Mouse (Mus musculus) midbrain, embryonic 11.5 days (tissue): ENCODE measurements at regions not wholly inside any gene's neighbourhood (a gene's known extent, or its start where the extent isn't known, plus 50 kb on each side); places are given as distances from the start of the nearest gene placed in this dataset.

Experiments
- ATAC-seq: fragments of 200-750 bp; cut with Nextera tagmentation; 2 replicates; pipeline ENCODE4 v1.8.0; 2017; ENCODE audit warnings: moderate TSS enrichment, moderate library complexity; ENCODE audit not compliant: low FRiP score
- DNase-seq: peaks from one replicate; pipeline ENCODE4 v3.0.0; 2015; ENCODE audit warnings: low spot score; ENCODE audit errors: missing footprints
- H3K27ac ChIP-seq: fragments of 300-500 bp; sonication (generic); 2 replicates; pipeline ENCODE4 v1.5.1; 2014; ENCODE audit warnings: low read depth, low read length
- H3K27me3 ChIP-seq: fragments of 300-500 bp; sonication (generic); 2 replicates; pipeline ENCODE4 v1.6.1; 2014; ENCODE audit warnings: mild to moderate bottlenecking, low read length, moderate library complexity, mixed read lengths; ENCODE audit not compliant: control insufficient read depth, insufficient read depth
- H3K36me3 ChIP-seq: fragments of 300-500 bp; sonication (generic); 2 replicates; pipeline ENCODE4 v1.6.1; 2014; ENCODE audit warnings: mild to moderate bottlenecking, low read length, moderate library complexity, mixed read lengths; ENCODE audit not compliant: control insufficient read depth, insufficient read depth
- H3K4me1 ChIP-seq: fragments of 300-500 bp; sonication (generic); 2 replicates; pipeline ENCODE4 v1.6.1; 2014; ENCODE audit warnings: low read length; ENCODE audit not compliant: control insufficient read depth, insufficient read depth
- H3K4me2 ChIP-seq: fragments of 300-500 bp; sonication (generic); 2 replicates; pipeline ENCODE4 v1.6.1; 2014; ENCODE audit warnings: mild to moderate bottlenecking, moderate library complexity
- H3K4me3 ChIP-seq: fragments of 300-500 bp; sonication (generic); 2 replicates; pipeline ENCODE4 v1.5.1; 2014; ENCODE audit warnings: low read depth, low read length
- H3K9ac ChIP-seq: fragments of 300-500 bp; sonication (generic); 2 replicates; pipeline ENCODE4 v1.6.1; 2014; ENCODE audit warnings: low read length
- H3K9me3 ChIP-seq: fragments of 300-500 bp; sonication (generic); 2 replicates; pipeline ENCODE4 v1.6.1; 2016; ENCODE audit warnings: low read length; ENCODE audit not compliant: control insufficient read depth
- WGBS: fragments of 180-500 bp; shearing (Covaris S2); extraction: QIAGEN DNeasy Blood & Tissue Kit; methylation state at CpG from one replicate; pipeline ENCODE4 v1.1.7; 2014; 5-methylcytosine and 5-hydroxymethylcytosine counted together

GRCm38 (mm10) chr15:61108957-61109356 is 186.1 kb upstream of the A1bg start:
- DNase-seq (no peak), ATAC-seq (no peak)
- no peaks in the 10 kb centered on the region for H3K9me3 ChIP-seq
- H3K36me3 ChIP-seq, result no peaks in the 10 kb centered on the region
- H3K27me3 ChIP-seq, result no peaks in the 10 kb centered on the region
- 0 out of 2 replicates have a peak, but pooled peaks cover 3% of the 10 kb centered on the region for H3K4me1 ChIP-seq
- no peak overlapping the region for H3K4me2 ChIP-seq
- H3K4me3 ChIP-seq, result no peak overlapping the region
- no peak overlapping the region for H3K27ac ChIP-seq
- no peak overlapping the region for H3K9ac ChIP-seq
- 61% methylated on average over 2 of the region's 2 CpGs for WGBS

GRCm38 (mm10) chr15:61102421-61103412 is 179.9 kb upstream of the A1bg start:
- DNase-seq (peak; percentile 93), ATAC-seq (peak; percentile 59; the same call in 1 of the 2 replicates)
- Histone ChIP-seq H3K4me3 (no peak overlapping the region), H3K4me1 (no peaks in the 10 kb centered on the region), H3K36me3 (no peaks in the 10 kb centered on the region), H3K9ac (no peak overlapping the region), H3K9me3 (no peaks in the 10 kb centered on the region), H3K27me3 (no peaks in the 10 kb centered on the region), H3K27ac (no peak overlapping the region), H3K4me2 (peak overlapping the region; percentile 16; the same call in 1 of the 2 replicates)
- WGBS, result 27% methylated on average over 7 of the region's 7 CpGs

GRCm38 (mm10) chr15:61100807-61101206 is 178.0 kb upstream of the A1bg start:
- H3K27ac ChIP-seq, result no peak overlapping the region
- no peak overlapping the region for H3K9ac ChIP-seq
- no peaks in the 10 kb centered on the region for H3K27me3 ChIP-seq
- 77% methylated on average over 4 of the region's 4 CpGs for WGBS
- no peaks in the 10 kb centered on the region for H3K36me3 ChIP-seq
- no peaks in the 10 kb centered on the region for H3K9me3 ChIP-seq
- no peak overlapping the region for H3K4me3 ChIP-seq
- ATAC-seq, result no peak
- no peaks in the 10 kb centered on the region for H3K4me1 ChIP-seq
- H3K4me2 ChIP-seq, result no peak overlapping the region
- DNase-seq, result no peak

GRCm38 (mm10) chr15:61098968-61099367 is 176.2 kb upstream of the A1bg start:
- no peak overlapping the region for H3K4me2 ChIP-seq
- 53% methylated on average over 1 of the region's 1 CpGs for WGBS
- H3K4me1 ChIP-seq, result no peaks in the 10 kb centered on the region
- no peaks in the 10 kb centered on the region for H3K9me3 ChIP-seq
- no peak overlapping the region for H3K27ac ChIP-seq
- no peaks in the 10 kb centered on the region for H3K27me3 ChIP-seq
- H3K36me3 ChIP-seq, result no peaks in the 10 kb centered on the region
- ATAC-seq (no peak), DNase-seq (no peak)
- no peak overlapping the region for H3K4me3 ChIP-seq
- no peak overlapping the region for H3K9ac ChIP-seq

- Histone ChIP-seq H3K27me3 (no peaks in the 10 kb centered on the region), H3K27ac (no peak overlapping the region), H3K9ac (no peak overlapping the region), H3K4me1 (no peaks in the 10 kb centered on the region), H3K4me3 (no peak overlapping the region), H3K36me3 (no peaks in the 10 kb centered on the region), H3K9me3 (no peaks in the 10 kb centered on the region), H3K4me2 (no peak overlapping the region)
- no peak for ATAC-seq
- DNase-seq, result no peak
Measured at GRCm38 (mm10) chr15:61098519-61098918, 175.7 kb upstream of the A1bg start.

- Histone ChIP-seq H3K36me3 (no peaks in the 10 kb centered on the region), H3K9me3 (no peaks in the 10 kb centered on the region), H3K4me1 (no peaks in the 10 kb centered on the region), H3K4me3 (no peak overlapping the region), H3K9ac (no peak overlapping the region), H3K4me2 (no peak overlapping the region), H3K27me3 (no peaks in the 10 kb centered on the region), H3K27ac (no peak overlapping the region)
- peak; percentile 90 for DNase-seq
- peak; percentile 71; the same call in 1 of the 2 replicates for ATAC-seq
- 65% methylated on average over 3 of the region's 3 CpGs for whole genome bisulfite sequencing
Measured at GRCm38 (mm10) chr15:61096021-61096781, 173.4 kb upstream of the A1bg start.

GRCm38 (mm10) chr15:61055017-61055609 is 132.3 kb upstream of the A1bg start:
- no peak overlapping the region for H3K27ac ChIP-seq
- no peaks in the 10 kb centered on the region for H3K9me3 ChIP-seq
- 82% methylated on average over 7 of the region's 7 CpGs for WGBS
- H3K4me1 ChIP-seq, result no peaks in the 10 kb centered on the region
- ATAC-seq, result no peak
- no peak overlapping the region for H3K4me2 ChIP-seq
- H3K9ac ChIP-seq, result no peak overlapping the region
- H3K4me3 ChIP-seq, result no peak overlapping the region
- DNase-seq, result no peak
- H3K27me3 ChIP-seq, result no peaks in the 10 kb centered on the region
- H3K36me3 ChIP-seq, result no peaks in the 10 kb centered on the region

- no peak overlapping the region for H3K4me3 ChIP-seq
- ATAC-seq, result no peak
Measured at GRCm38 (mm10) chr15:61051363-61051762, 128.6 kb upstream of the A1bg start.

More at GRCm38 (mm10) chr15:61051363-61051762, 128.6 kb upstream of the A1bg start:
- WGBS, result 73% methylated on average over 4 of the region's 4 CpGs
- no peaks in the 10 kb centered on the region for H3K9me3 ChIP-seq
- H3K4me2 ChIP-seq, result no peak overlapping the region
- DNase-seq, result no peak
- H3K27ac ChIP-seq, result no peak overlapping the region
- no peaks in the 10 kb centered on the region for H3K27me3 ChIP-seq
- no peaks in the 10 kb centered on the region for H3K36me3 ChIP-seq
- H3K4me1 ChIP-seq, result no peaks in the 10 kb centered on the region
- H3K9ac ChIP-seq, result no peak overlapping the region
